Mouse (Mus musculus): Measurements from ENCODE around the gene Phf10.
"Not testable (repeated sequence)": the region's sequence is repeated elsewhere in the genome, so short reads cannot be mapped to it uniquely, and the experiment has no call there.

Gene Phf10

GRCm38 (mm10) chr17:14943009-14943728 is 17.9 kb downstream of the Phf10 start, which contains the start of the genes Wdr27 and 1600012H06Rik:
Wdr27 (minus strand) TSS chr17:14943158.
1600012H06Rik (plus strand) TSS chr17:14943184.
- DNase-seq (ENCODE audit: low spot score in 2 of 2), result peak; percentile 96 to 98

DNA sequence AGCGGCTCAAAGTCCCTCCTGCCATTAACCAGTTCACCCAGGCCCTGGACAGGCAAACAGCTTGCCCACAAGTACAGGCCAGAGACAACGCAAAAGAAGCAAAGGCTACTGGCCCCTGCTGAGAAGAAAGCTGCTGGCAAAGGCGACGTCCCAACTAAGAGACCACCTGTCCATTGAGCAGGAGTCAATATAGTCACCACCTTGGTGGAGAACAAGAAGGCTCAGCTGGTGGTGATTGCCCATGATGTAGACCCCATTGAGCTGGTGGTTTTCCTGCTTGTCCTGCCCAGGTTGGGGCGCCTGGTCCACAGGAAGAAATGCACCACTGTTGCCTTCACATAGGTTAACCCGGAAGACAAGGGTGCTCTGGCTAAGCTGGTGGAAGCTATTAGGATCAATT is 18.9 kb downstream of the Phf10 start:
- not testable (repeated sequence) for DNase-seq (ENCODE audit: low spot score in 2 of 2)

- DNase-seq (ENCODE audit: low spot score in 2 of 2), result no peak
Measured at GRCm38 (mm10) chr17:14935841-14936605, 25.1 kb downstream of the Phf10 start.

- DNase-seq (ENCODE audit: low spot score in 2 of 2), result not testable (repeated sequence)
Measured at GRCm38 (mm10) chr17:14935280-14935679, 25.8 kb downstream of the Phf10 start.

DNA sequence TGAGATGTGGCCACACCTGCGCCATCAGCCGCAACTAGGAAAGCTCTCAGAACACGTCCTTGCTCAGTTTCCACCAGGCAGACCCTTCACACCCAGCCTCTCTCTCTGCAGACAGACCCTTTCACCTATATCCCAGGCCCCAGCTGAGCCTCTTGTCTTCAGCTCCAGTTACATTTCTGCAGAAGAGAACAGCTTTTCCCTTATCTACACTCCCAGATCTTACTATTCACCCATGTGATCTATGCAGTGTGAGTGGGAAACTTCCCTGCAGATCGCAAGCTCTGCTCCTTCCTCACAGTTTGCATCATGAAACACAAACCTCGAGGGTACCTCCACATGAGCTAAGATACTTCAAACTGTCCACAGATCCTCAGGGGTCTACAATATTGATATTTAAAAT is 29.6 kb downstream of the Phf10 start:
- DNase-seq (ENCODE audit: low spot score in 2 of 2), result no peak

- no peak for DNase-seq (ENCODE audit: low spot score in 2 of 2)
Measured at GRCm38 (mm10) chr17:14930697-14931096, 30.4 kb downstream of the Phf10 start.

DNA sequence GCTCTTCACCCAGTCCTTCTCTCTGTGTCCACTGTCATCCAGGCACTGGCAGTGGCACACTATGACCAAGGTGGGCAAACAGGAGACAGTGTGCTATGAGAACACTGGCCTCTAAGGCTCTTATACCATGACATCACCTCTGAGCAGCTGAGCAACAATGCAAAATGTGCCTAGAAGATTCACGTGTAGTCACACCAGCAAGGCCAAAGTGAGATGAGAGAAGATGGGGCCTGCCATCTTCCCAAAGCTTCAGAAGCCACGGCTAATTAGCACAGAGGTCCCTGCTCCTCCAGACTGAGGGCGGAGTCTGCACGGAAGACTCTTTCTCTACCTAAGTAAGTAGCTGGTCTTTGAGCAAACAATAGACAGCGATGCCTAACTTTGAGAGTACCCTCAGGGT is 32.4 kb downstream of the Phf10 start:
- DNase-seq (ENCODE audit: low spot score in 2 of 2), result no peak

- DNase-seq (ENCODE audit: low spot score in 2 of 2), result no peak
Measured at GRCm38 (mm10) chr17:14927644-14928218, 33.3 kb downstream of the Phf10 start.

DNA sequence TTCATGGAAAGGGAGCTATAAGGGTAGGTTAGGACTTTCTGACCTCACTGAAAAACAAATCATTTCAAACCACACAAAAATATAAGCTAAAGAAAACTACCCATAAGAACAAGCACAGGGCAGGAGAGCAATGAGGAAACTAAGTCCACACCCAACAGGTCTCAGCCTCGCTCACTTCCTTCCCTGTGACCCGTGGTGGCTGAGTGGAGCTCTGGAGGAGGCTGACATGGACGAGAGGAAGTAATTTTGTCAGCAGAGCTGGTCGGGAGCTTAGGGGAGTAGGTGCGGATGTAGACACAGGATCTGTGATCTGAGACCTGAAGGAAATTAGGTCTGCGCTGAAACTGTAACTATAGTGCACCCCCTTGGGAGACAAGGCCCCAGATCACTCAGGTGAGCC is 39.5 kb downstream of the Phf10 start:
- DNase-seq (ENCODE audit: low spot score in 2 of 2), result no peak

DNA sequence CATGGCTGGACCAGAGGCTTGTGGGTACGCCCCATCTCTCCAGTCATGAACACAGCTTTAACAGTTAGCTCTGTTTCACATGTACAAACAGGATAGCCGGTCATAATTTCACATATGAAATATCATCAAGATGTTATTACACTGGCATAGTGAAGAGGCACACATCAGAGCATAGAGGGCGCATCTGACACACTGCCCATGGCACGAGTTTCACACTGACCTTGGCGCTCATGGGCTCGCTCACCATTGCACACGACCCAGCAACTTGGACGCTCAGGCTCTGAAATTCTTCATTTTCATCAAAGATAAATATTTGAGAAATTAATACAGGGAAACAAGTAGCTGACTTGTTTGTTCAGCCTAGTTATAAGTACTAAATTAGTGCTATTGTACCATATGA is 43.2 kb downstream of the Phf10 start:
- DNase-seq (ENCODE audit: low spot score in 2 of 2), result no peak

DNA sequence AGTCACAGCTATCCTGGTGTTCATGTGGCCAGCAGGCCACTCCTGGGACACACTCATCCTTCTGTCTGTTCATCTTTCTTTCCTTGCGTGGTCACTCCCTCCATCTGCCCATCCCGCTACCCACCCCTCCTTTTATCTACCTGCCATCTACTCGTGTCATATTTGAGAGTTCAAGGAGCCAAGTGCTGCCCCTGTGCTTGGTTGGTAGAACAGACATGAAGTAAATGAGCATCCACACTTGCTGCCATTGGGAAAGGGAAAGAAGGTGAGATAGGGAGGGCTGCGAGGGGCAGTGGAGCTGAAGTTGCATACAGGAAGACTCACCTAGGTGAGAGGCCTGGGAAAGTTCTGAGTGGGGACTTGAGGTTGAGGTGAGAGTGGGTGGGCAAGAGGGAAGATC is 46.7 kb downstream of the Phf10 start:
- no peak for DNase-seq (ENCODE audit: low spot score in 2 of 2)

DNA sequence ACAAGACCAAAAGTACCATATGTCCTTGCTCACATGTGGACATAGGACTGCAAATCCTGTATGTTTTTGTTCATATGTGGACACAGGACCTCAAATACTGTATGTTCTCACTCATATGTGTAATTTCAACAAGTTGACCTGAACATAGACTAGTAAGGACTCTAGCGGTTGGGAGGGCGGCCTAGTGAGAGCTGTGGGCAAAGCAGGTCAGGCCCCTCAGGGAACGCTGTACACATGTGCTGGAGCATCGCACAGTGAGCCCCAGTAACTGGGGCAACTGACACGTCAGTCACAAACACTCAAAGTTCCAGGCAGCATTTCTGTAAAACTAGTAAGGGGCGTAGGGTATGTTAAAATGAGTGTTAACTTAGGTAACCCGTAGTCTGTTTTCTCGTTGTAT is 48.1 kb downstream of the Phf10 start:
- no peak for DNase-seq (ENCODE audit: low spot score in 2 of 2)

GRCm38 (mm10) chr17:14912420-14912819 is 48.7 kb downstream of the Phf10 start:
- DNase-seq (ENCODE audit: low spot score in 2 of 2), result no peak

GRCm38 (mm10) chr17:14910771-14911170 is 50.3 kb downstream of the Phf10 start:
- no peak for DNase-seq (ENCODE audit: low spot score in 2 of 2)

GRCm38 (mm10) chr17:14909331-14909730 is 51.7 kb downstream of the Phf10 start:
- DNase-seq (ENCODE audit: low spot score in 2 of 2), result no peak

DNA sequence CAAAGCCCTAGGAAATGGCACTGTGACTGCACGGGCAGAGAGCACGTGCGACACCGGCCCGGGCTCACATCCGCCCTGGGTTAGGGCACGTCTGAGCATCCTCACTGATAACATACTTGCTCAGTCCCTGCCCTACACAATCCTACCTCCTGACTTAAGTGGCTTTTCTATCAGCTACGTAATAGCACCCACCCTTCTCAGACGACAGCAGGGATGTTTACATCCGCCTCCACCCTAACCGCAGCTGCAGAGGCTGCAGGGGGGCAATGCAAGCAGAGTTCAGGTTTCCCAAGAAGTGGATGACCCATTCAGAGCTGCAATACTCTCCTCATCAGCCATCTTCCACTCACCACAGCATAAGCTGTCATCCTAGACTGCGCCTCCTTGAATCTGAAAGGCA is 53.9 kb downstream of the Phf10 start:
- DNase-seq (ENCODE audit: low spot score in 2 of 2), result no peak

DNA sequence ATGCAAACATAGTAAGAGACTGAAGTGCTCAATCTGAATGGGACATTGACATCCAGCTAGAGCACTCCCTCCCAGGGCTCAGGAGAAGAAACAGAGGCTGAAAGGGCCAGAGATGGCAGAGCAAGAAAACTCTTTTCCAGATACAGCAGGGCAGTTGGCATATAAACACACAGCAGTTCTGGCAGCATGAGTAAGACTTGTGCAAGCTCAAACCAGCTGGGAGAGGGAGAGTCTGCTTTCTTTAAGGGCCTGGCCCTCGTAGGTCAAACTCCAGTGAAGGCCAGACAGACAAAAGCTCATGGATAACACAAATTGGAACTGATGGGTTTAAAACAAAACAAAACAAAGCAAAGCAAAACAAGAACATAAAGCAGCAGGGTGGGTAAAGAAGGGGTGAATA is 54.5 kb downstream of the Phf10 start:
- DNase-seq (ENCODE audit: low spot score in 2 of 2), result no peak

DNA sequence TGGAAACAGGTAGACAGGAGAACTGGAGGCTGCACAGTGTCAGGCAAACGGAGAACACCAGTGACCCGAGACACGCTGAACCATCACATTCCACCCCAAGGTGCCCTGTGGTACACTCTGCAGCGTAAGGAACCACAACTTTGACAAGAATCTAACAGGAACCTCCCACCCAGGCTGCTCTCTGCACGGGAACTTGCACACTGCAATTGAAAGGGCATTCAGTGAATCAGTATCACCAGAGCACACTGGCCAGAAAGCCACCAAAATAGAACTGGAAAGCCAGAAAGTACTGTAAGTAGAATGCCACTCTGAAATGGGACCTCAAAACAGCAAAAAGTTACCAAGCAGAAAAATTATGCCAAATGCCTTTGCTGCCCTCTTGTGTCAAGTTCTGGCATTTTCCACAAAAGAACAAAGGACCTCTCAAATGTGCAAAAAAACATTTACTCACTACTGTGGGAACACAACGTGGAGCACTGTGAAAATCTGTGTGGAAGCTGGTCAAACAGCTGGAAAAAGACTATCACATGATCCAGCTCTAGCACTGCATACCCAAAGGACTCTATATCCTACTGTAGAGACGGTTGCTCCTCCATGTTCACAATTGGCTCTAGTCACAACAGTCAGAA is 56.3 kb downstream of the Phf10 start:
- DNase-seq (ENCODE audit: low spot score in 2 of 2), result peak; percentile 37 to 77

DNA sequence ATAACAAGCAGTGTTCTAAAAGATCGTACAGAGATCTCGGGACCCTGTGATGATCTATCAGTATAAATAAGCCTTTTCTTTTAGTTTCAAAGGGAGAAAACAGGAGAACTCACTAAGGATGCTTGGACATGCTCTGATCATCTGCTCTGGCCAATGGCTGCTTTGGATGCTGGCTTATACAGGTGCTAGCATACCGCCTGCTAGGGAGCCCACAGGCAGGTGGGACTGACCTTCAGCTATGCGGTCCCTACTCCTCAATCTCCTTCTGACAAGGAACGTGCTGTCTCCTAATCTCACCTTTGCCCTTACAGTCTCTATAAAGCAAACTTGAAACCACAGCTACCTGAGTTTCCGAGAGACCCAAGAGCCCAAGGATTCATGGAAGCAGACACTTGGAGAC is 56.9 kb downstream of the Phf10 start:
- DNase-seq (ENCODE audit: low spot score in 2 of 2), result no peak

GRCm38 (mm10) chr17:14903212-14903611 is 57.9 kb downstream of the Phf10 start:
- DNase-seq (ENCODE audit: low spot score in 2 of 2), result no peak

DNA sequence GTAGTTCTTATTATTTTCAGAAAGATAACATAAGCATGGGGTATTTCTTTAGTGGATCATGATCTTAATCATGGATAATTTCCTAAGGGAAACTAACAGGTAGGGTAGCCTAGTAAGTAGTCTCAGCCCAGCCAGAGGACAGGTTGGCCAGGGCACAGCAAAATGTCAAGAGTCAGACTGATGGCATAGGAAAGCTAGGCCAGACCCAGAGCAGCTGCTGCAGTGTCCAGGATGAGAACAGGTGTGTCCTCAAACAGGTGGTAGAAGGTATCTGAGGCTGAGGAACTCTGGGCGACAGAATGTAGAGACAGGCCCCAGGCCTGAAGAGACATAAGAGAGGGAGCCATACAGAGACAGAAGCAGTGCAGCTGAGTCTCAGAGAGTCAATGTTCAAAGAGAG is 62.1 kb downstream of the Phf10 start:
- DNase-seq (ENCODE audit: low spot score in 2 of 2), result no peak

DNA sequence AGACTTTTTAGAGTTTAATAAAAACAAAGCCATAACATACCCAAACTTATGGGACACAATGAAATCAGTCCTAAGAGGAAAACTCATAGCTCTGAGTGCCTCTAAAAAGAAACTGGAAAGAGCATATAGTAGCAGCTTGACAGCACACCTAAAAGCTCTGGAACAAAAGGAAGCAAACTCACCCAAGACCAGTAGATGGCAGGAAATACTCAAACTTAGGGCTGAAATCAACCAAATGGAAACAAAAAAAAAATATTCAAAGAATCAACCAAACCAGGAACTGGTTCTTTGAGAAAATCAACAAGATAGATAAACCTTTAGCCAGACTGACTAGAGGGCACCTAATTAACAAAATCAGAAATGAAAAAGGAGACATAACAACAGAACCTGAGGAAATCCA is 66.0 kb downstream of the Phf10 start:
- not testable (repeated sequence) for DNase-seq (ENCODE audit: low spot score in 2 of 2)
